Mouse (Mus musculus): Measurements from ENCODE around the gene Cd5l.

- TF ChIP-seq CTCF (IDR thresholded peaks at IDR 0.05) (no peak), POLR2A (IDR thresholded peaks at IDR 0.05; ENCODE audit: insufficient read depth, low read depth, low read length) (no peak), EP300 (IDR thresholded peaks at IDR 0.05; ENCODE audit: insufficient read depth, low read depth, low read length) (no peak)
These were observed 9.8 kb downstream of the Cd5l start for GRCm38 (mm10) chr3:87367511-87367910.

Data from heart, adult 2 months (tissue).